Mouse (Mus musculus) bone marrow, adult 2 months (tissue): ENCODE data around the gene Ebi3. TPM values are rescaled to one million over a fixed set of nuclear protein-coding genes. Genes with fewer than 3 reads are reported as not detected.
"Not testable (repeated sequence)": the region's sequence is repeated elsewhere in the genome, so short reads cannot be mapped to it uniquely, and the experiment has no call there.

ENCODE experiments used
- H3K27ac ChIP-seq: fragments of 200-500 bp; 2 replicates; pipeline ENCODE4 v1.5.1; 2012; ENCODE audit warnings: low read depth, mild to moderate bottlenecking, control low read depth, inconsistent platforms, low read length; ENCODE audit not compliant: control insufficient read depth, poor library complexity, insufficient read depth
- H3K4me1 ChIP-seq: fragments of 200-500 bp; 2 replicates; pipeline ENCODE4 v1.6.1; 2011; ENCODE audit warnings: low read length; ENCODE audit not compliant: control insufficient read depth, insufficient read depth
- H3K4me3 ChIP-seq: fragments of 200-500 bp; replicated peaks from 2 replicates; pipeline ENCODE3; 2011; ENCODE audit warnings: mild to moderate bottlenecking, low read depth, low read length, control low read depth; ENCODE audit not compliant: control insufficient read depth
- CTCF ChIP-seq: fragments of 200-500 bp; IDR thresholded peaks from 2 replicates; pipeline ENCODE4 v1.5.1; 2011; ENCODE audit warnings: low read length, control low read depth; ENCODE audit not compliant: control insufficient read depth, insufficient read depth
- POLR2A ChIP-seq: fragments of 200-500 bp; IDR thresholded peaks from 2 replicates; pipeline ENCODE4 v1.6.1; 2011; ENCODE audit warnings: low read depth, mild to moderate bottlenecking, control low read depth, low read length, borderline replicate concordance; ENCODE audit not compliant: control insufficient read depth
- WGBS: fragments of 180-500 bp; shearing (Covaris S2); methylation state at CpG from one replicate; pipeline ENCODE4 v1.1.7; 2018; 5-methylcytosine and 5-hydroxymethylcytosine counted together
- polyA plus RNA-seq: library from polyadenylated mRNA; stranded (reverse); fragments of >200 nt; gene quantifications from 2 replicates; pipeline ENCODE4 v1.2.4, GENCODE M21; 2011; ENCODE audit warnings: low replicate concordance; ENCODE audit not compliant: missing spikeins, insufficient read depth, insufficient read length

Gene Ebi3
- polyA plus RNA-seq, 1 experiment = 34.4 TPM

DNA sequence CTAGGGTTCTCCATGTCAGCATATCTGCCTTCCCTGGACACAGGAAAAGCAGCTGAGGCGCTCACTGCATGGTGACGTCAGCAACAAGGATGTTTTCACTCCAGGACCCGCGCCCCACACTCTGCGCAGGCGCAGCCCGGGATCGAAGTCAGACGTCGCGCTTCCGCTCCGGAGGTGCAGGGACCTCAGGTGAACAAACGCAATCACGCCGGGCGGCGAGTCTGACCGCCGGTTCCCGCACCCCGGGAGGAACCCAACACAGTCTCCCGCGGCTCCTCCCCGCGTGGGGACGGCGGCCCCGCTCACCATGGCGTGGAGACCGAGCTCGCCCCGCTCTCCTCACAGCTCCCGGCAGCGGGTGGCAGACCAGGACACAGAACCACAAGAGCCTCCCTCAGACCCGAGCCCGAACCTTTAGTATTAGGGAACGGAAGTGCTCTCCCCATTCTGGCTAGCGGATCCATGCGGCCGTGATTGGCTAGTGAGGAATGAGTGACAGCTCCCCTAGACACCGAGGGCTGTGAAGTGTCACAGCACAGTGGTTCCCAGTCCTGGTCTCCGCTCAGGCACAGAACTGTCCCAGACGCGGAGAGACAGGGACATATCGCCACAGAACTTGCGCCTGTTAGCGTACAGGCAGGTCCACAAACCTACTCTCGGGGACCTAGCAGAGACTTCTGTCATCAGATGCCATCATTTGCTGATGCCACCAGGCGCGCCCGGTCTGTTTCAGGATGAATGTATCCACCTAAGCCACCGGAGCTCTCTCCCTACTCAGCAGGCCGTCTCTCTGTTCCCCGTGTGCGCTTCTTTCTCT is 7.4 kb upstream of the Ebi3 start:
- Histone ChIP-seq H3K27ac (peak overlapping the region; percentile 96), H3K4me3 (peak overlapping the region; percentile 73)
- peak; percentile 52; the same call in 1 of the 2 replicates for TF ChIP-seq POLR2A
- not testable (repeated sequence) for H3K4me1 ChIP-seq
- WGBS = under 1% methylated on average over 56 of the region's 56 CpGs

DNA sequence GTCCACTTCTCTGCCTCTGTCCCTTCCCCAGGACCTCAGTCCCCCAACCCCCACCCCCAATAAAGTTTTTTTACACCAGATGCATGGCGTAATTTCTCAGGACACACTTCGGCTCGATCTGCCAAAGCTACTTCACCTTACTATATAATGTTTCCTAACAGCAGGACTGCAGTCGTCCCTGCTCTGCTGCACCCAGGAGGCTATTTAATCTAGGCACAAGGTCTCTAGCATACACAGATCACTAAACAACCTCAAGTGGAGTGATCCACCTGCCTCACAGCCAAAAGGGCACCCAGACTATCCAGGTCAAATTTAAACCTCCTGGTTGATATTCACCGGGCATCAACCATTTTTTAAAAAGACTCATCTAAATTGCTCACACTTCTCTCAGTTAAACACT is 6.7 kb upstream of the Ebi3 start:
- 23% methylated on average over 5 of the region's 5 CpGs for WGBS
- TF ChIP-seq CTCF = no peak
- TF ChIP-seq POLR2A = no peak
- H3K4me3 ChIP-seq = peak overlapping the region; percentile 73
- H3K4me1 ChIP-seq = no peaks in the 10 kb centered on the region; the same call in 1 of the 2 replicates
- peak overlapping the region; percentile 96 for H3K27ac ChIP-seq

DNA sequence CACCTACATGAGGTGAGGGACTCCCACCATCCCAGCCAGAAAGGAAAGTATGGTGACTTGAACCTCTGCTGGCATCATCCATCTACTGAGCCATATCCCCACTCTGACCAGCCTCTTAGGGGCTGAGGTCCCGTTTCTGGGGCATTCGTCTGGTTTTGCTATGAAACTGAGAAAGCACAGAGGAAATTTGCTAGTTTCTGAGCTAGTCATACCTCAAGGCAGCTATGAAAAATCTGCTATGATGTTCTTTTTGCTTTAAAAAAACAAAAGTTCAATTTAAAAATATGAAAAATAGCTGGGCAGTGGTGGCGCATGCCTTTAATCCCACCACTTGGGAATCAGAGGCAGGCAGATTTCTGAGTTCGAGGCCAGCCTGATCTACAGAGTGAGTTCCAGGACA is 3.8 kb upstream of the Ebi3 start:
- TF ChIP-seq POLR2A (no peak), CTCF (no peak)
- no peak overlapping the region for H3K27ac ChIP-seq
- no peaks in the 10 kb centered on the region; the same call in 1 of the 2 replicates for H3K4me1 ChIP-seq
- H3K4me3 ChIP-seq = no peak overlapping the region
- WGBS = 89% methylated on average over 4 of the region's 4 CpGs

DNA sequence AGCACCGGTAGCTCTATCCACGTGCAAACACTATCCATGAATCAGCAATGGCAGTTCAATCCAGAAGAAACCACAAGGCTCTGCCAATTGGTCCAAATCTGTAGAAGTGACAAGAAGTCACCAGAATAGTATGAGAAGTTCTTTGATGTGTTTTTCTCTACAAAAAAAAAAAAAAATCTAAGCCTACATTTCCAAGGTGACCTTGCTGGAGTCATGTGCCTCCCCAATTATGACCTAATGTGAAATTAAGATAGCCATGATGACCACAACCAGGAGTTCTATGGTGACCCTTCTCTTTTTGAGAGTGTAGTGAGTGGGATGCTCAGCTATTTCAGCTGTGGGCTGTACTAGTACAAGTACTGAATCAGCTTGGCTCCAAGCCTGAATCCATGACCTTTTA is 3.0 kb upstream of the Ebi3 start, which contains the start of gene Zfp119b:
Gene Zfp119b (minus strand): TSS at position 101 of the 400 bp plus-strand sequence.
- no peaks in the 10 kb centered on the region; the same call in 1 of the 2 replicates for H3K4me1 ChIP-seq
- WGBS = 63% methylated on average over 2 of the region's 2 CpGs
- no peak within 1 kb of the TSS for H3K27ac ChIP-seq

DNA sequence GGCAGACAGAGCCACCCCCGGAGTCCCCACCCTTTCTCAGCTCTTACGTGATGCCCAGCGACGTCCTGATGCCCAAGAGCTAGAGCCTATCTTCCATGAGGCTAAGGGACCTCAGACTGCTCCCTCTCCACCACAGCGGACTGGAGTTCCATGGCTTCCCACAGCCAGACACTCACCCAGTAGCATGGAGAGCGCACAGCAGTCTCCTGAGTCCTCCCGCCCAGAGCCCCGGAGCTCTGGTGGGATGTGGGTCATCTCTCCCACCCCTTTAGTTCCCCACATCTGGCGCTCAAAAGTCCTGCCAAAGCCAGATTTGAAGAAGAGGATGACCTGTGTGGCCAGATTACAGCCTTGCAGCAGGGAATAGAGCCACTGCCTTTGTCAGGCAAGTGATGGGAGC is 1.8 kb upstream of the Ebi3 start:
- no peak overlapping the region for H3K27ac ChIP-seq
- no peaks in the 10 kb centered on the region; the same call in 1 of the 2 replicates for H3K4me1 ChIP-seq
- no peak for TF ChIP-seq CTCF
- WGBS = 84% methylated on average over 9 of the region's 9 CpGs
- no peak overlapping the region for H3K4me3 ChIP-seq

More for the DNA sequence above, 3.0 kb upstream of the Ebi3 start, which contains the start of gene Zfp119b:
- no peak within 1 kb of the TSS for H3K4me3 ChIP-seq
- TF ChIP-seq CTCF = no peak
- no peak for TF ChIP-seq POLR2A

DNA sequence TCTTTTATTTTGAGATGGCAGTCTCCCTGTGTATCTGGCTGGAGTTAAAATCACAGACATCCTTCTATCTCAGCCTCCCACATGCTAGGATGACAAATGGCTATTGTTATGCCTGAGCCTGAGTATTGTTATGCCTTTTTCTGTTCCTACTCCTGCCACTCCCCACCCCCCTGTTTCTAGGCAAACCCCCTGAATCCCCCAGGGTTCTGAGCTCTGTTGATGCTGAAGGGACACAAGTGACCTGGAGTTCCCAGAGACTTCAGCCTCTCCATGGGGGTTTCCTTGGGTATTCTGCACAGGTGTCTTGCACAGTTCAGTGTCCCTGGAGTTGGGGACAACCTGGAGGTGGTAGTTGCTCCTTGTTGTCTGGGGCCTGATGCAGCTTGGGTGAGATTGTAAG is 399 bp upstream of the Ebi3 start:
- no peak for TF ChIP-seq CTCF
- no peak for TF ChIP-seq POLR2A
- Histone ChIP-seq H3K4me1 (no peaks in the 10 kb centered on the region; the same call in 1 of the 2 replicates), H3K4me3 (no peak overlapping the region), H3K27ac (peak overlapping the region; percentile 86)

DNA sequence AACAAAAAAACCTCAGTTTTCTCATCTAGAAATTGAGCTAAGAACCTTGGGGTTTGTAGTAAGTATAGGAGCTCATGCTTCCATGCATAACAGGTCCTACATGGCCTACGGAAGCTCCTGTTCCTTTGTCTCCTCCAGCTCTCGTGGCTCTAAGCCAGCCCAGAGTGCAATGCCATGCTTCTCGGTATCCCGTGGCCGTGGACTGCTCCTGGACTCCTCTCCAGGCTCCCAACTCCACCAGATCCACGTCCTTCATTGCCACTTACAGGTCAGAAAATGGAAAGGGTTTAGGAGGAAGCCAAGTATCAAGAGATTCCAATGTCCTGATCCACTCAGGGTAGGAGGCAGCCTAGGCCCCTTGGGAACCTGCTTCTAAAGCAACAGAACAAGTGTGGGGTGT is 1.3 kb downstream of the Ebi3 start:
- Histone ChIP-seq H3K4me1 (no peaks in the 10 kb centered on the region; the same call in 1 of the 2 replicates), H3K4me3 (peak overlapping the region; percentile 29), H3K27ac (no peak overlapping the region)
- TF ChIP-seq POLR2A (no peak), CTCF (no peak)
- 48% methylated on average over 6 of the region's 6 CpGs for WGBS

DNA sequence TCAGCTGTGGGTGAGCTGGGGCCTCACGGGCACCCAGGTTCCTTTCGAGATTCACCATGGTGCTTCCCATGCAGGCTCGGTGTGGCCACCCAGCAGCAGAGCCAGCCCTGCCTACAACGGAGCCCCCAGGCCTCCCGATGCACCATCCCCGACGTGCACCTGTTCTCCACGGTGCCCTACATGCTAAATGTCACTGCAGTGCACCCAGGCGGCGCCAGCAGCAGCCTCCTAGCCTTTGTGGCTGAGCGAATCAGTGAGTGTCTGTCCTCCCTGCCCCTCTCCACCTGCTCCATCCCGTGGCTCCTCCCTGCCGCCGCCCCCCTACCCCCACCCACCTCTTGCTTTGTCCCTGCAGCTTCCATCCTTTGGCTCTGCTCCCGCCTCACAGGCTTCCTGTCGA is 1.8 kb downstream of the Ebi3 start:
- Histone ChIP-seq H3K4me1 (no peaks in the 10 kb centered on the region; the same call in 1 of the 2 replicates), H3K4me3 (peak overlapping the region; percentile 31), H3K27ac (no peak overlapping the region)
- TF ChIP-seq POLR2A = no peak
- TF ChIP-seq CTCF = no peak
- WGBS = 25% methylated on average over 16 of the region's 16 CpGs

DNA sequence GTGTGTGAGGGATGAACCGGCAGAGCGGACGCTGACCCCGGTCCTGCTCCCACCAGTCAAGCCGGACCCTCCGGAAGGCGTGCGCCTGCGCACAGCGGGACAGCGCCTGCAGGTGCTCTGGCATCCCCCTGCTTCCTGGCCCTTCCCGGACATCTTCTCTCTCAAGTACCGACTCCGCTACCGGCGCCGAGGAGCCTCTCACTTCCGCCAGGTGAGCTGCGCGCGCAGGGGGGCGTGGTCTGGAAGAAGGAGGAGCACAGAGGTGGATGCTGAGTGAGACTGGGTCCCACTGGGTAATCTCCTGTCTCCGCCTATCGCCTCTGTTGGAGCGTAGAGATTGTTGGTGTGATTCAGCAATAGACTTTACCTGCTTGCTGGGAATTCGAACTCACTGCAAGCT is 3.7 kb downstream of the Ebi3 start:
- TF ChIP-seq POLR2A (no peak), CTCF (no peak)
- H3K4me1 ChIP-seq = peaks cover 1% of the 10 kb centered on the region; the same call in 1 of the 2 replicates
- 88% methylated on average over 26 of the region's 26 CpGs for WGBS
- no peak overlapping the region for H3K4me3 ChIP-seq
- no peak overlapping the region for H3K27ac ChIP-seq
